Mouse (Mus musculus) inflammation-experienced regulatory T-cells, adult 6 months (primary cell): Measurements from ENCODE around the gene Grk1. TPM values are rescaled to one million over a fixed set of nuclear protein-coding genes. Genes with fewer than 3 reads are reported as not detected.

Experiments used
- ATAC-seq: one replicate; pipeline ENCODE4 v1.8.0; 2017
- polyA plus RNA-seq, 3 experiments: library from polyadenylated mRNA; unstranded; fragments of 100-300 nt; shearing (Covaris generic); gene quantifications; one replicate each; pipeline ENCODE4 v1.2.1; 2017

The Grk1 gene
- polyA plus RNA-seq, result not detected

GRCm38 (mm10) chr8:13404666-13405131 is at the start of gene Grk1:
TSS of gene Grk1 (plus strand) at chr8:13405081.
- no peak for ATAC-seq

GRCm38 (mm10) chr8:13356221-13356620 is 48.7 kb upstream of the Grk1 start:
- ATAC-seq, result no peak

- ATAC-seq, result no peak
Observed at GRCm38 (mm10) chr8:13356681-13357080, 48.2 kb upstream of the Grk1 start.

- ATAC-seq, result no peak
Observed at GRCm38 (mm10) chr8:13360213-13360612, 44.7 kb upstream of the Grk1 start.

GRCm38 (mm10) chr8:13361865-13362264 is 43.0 kb upstream of the Grk1 start:
- no peak for ATAC-seq

- no peak for ATAC-seq
Observed at GRCm38 (mm10) chr8:13373151-13373662, 31.7 kb upstream of the Grk1 start.

GRCm38 (mm10) chr8:13381630-13382029 is 23.3 kb upstream of the Grk1 start:
- no peak for ATAC-seq

- ATAC-seq, result no peak
Observed at GRCm38 (mm10) chr8:13382536-13382935, 22.3 kb upstream of the Grk1 start.

GRCm38 (mm10) chr8:13382999-13383398 is 21.9 kb upstream of the Grk1 start:
- no peak for ATAC-seq

- ATAC-seq, result no peak
Observed at GRCm38 (mm10) chr8:13386366-13386765, 18.5 kb upstream of the Grk1 start.

GRCm38 (mm10) chr8:13387728-13388127 is 17.2 kb upstream of the Grk1 start:
- no peak for ATAC-seq

- no peak for ATAC-seq
Observed at GRCm38 (mm10) chr8:13388744-13389143, 16.1 kb upstream of the Grk1 start.

GRCm38 (mm10) chr8:13393869-13394268 is 11.0 kb upstream of the Grk1 start:
- no peak for ATAC-seq

- no peak for ATAC-seq
Observed at GRCm38 (mm10) chr8:13396725-13397124, 8.2 kb upstream of the Grk1 start, which contains the start of gene Atp4b. TSS of gene Atp4b (minus strand) at chr8:13396825.

- ATAC-seq, result no peak
Observed at GRCm38 (mm10) chr8:13403517-13403916, 1.4 kb upstream of the Grk1 start.

GRCm38 (mm10) chr8:13406011-13406410 is 1.1 kb downstream of the Grk1 start:
- no peak for ATAC-seq

- ATAC-seq, result no peak
Observed at GRCm38 (mm10) chr8:13411597-13411996, 6.7 kb downstream of the Grk1 start.

GRCm38 (mm10) chr8:13412891-13413558 is 8.1 kb downstream of the Grk1 start:
- no peak for ATAC-seq

- ATAC-seq, result no peak
Observed at GRCm38 (mm10) chr8:13413823-13414390, 9.0 kb downstream of the Grk1 start.

- no peak for ATAC-seq
Observed at GRCm38 (mm10) chr8:13415879-13416278, 11.0 kb downstream of the Grk1 start.

GRCm38 (mm10) chr8:13419111-13419639 is 14.3 kb downstream of the Grk1 start:
- no peak for ATAC-seq

- ATAC-seq, result no peak
Observed at GRCm38 (mm10) chr8:13420970-13421369, 16.1 kb downstream of the Grk1 start.

GRCm38 (mm10) chr8:13427351-13427750 is 22.5 kb downstream of the Grk1 start:
- ATAC-seq, result no peak

GRCm38 (mm10) chr8:13428156-13428555 is 23.3 kb downstream of the Grk1 start:
- ATAC-seq, result no peak
